Mouse (Mus musculus) heart, adult 8-10 months (tissue): ENCODE results near the gene Rpa3. TPM values are rescaled to one million over a fixed set of nuclear protein-coding genes. Genes with fewer than 3 reads are reported as not detected.
A peak's percentile ranks its signal among the peaks of the same experiment; 100 is the strongest.

Source experiments
- DNase-seq: peaks from one replicate; pipeline ENCODE4 v3.0.0; 2022; ENCODE audit warnings: low spot score
- total RNA-seq, 4 experiments: library from RNA; stranded (reverse); gene quantifications; 2 replicates each; pipeline ENCODE4 v1.2.4; 2022

Rpa3 gene
- total RNA-seq, 4 experiments from 2014 or later, result 16.5 to 23.1 (median 21.4) TPM

GRCm38 (mm10) chr6:8209047-8209865, 49.7 kb downstream of the Rpa3 start, which contains the start of gene Mios:
TSS of gene Mios (plus strand) at chr6:8209222.
- peak; percentile 80 for DNase-seq

Other genes with a start within 250 kb of the Rpa3 start
- gene Col28a1, start 66.6 kb downstream of the Rpa3 start, total RNA-seq, result under 1 TPM; 0.16 to 0.50 (median 0.30) TPM
- gene Mios, start 50.0 kb downstream of the Rpa3 start, total RNA-seq, result 10 to 100 TPM; 17.6 to 19.0 (median 18.5) TPM
- gene Umad1, start 115 bp upstream of the Rpa3 start, total RNA-seq, result 10 to 100 TPM; 11.8 to 14.6 (median 13.0) TPM
- under 1 TPM in 1 of 4 experiments, not detected in 3; 0.41 TPM for gene Gm45062, start 277 bp upstream of the Rpa3 start, total RNA-seq